12 mouse cellular contexts compared by ENCODE assay signal in the genomic region with DNA sequence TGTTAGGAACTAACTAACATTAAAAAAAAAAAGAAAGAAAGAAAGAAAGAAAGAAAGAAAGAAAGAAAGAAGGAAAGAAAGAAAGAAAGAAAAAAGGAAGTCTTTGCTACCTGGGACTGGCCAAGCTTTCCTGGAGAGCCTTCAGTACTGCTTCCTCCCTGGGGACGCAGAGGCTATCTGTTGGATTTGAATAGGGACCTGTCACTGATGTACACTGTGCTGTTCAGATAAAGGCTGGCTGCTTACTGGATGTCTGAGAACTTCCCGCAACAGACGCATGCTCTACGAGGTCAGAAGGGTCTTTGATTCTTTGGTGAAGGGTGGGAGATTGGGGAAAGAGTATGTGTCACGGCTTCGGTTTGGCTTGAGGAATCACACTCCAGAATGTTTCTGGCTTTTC.
DNase-seq lines count a peak whose midpoint lies in the region; ATAC-seq and TF ChIP-seq lines count a peak whose summit lies in the region.
"Had no signal": no experiment of that assay in that cellular context is flagged by ENCODE, and none has a peak within 500 bp of the region (broad histone marks: within the 10 kb centered on the region; RNA-seq: fewer than 3 reads in every experiment).

No protein-coding gene starts in this region.

- DNase-seq in gastrocnemius, adult 2 months = no peak
- DNase-seq in gastrocnemius, postnatal 25 days = no peak
- no peak for DNase-seq in lung, postnatal 10 days
- peak; percentile 61 to 68 for DNase-seq in kidney, postnatal 25 days
- DNase-seq in spleen, adult 12 weeks (ENCODE audit: low spot score) = no peak
- no peak for DNase-seq in ovary, postnatal 10 days (ENCODE audit: low spot score)
- DNase-seq: cerebellum, adult 9-10 months; left cerebral cortex, postnatal 4 days; liver, postnatal 0 days; retina, postnatal 1 day had no signal

- H3K4me1 ChIP-seq in lung, embryonic 15.5 days = peaks cover 25% of the 10 kb centered on the region
- peaks cover 10% of the 10 kb centered on the region for H3K4me1 ChIP-seq in heart, embryonic 16.5 days (ENCODE audit: control insufficient read depth, insufficient read depth, low read length)

- no peak for TF ChIP-seq CTCF in gastrocnemius, adult 2 months (IDR thresholded peaks at IDR 0.05)

- H3K36me3 ChIP-seq in lung, embryonic 15.5 days = no peaks in the 10 kb centered on the region
- no peaks in the 10 kb centered on the region for H3K36me3 ChIP-seq in heart, embryonic 16.5 days (ENCODE audit: control insufficient read depth, insufficient read depth)

- H3K9ac ChIP-seq in lung, embryonic 15.5 days = no peak overlapping the region
- peak overlapping the region; percentile 38; the same call in 1 of the 2 replicates for H3K9ac ChIP-seq in heart, embryonic 16.5 days (ENCODE audit: low read length)
- H3K9ac ChIP-seq: liver, postnatal 0 days had no signal

- H3K4me3 ChIP-seq in gastrocnemius, adult 2 months = peak overlapping the region; percentile 69
- H3K4me3 ChIP-seq in lung, embryonic 15.5 days = no peak overlapping the region
- H3K4me3 ChIP-seq in heart, embryonic 16.5 days (ENCODE audit: low read length) = peak overlapping the region; percentile 43

- no peak for ATAC-seq in lung, embryonic 15.5 days (ENCODE audit: borderline replicate concordance, extremely low read depth, low FRiP score, low TSS enrichment)
- no peak; the same call in 1 of the 2 replicates for ATAC-seq in heart, embryonic 16.5 days (replicated peaks; ENCODE audit: extremely low read depth, insufficient read depth, low FRiP score)
- ATAC-seq: liver, postnatal 0 days had no signal

- H3K9me3 ChIP-seq in lung, embryonic 15.5 days = no peaks in the 10 kb centered on the region
- no peaks in the 10 kb centered on the region for H3K9me3 ChIP-seq in heart, embryonic 16.5 days (replicated peaks; ENCODE audit: control insufficient read depth, low read length)

- H3K4me2 ChIP-seq in lung, embryonic 15.5 days = peak overlapping the region; percentile 38
- peak overlapping the region; percentile 59 for H3K4me2 ChIP-seq in heart, embryonic 16.5 days (ENCODE audit: low read depth, low read length)

- intact Hi-C loops in gastrocnemius, adult 2 months (cut with DNase I) = loop anchor here (5.0 kb wide), 1 partner anchor 38 kb away; no protein-coding TSS in a partner anchor

- 62% methylated on average over 6 of the region's 6 CpGs for WGBS in lung, embryonic 15.5 days
- 35% methylated on average over 6 of the region's 6 CpGs for WGBS in heart, embryonic 16.5 days

- no peaks in the 10 kb centered on the region for H3K27me3 ChIP-seq in lung, embryonic 15.5 days
- no peaks in the 10 kb centered on the region for H3K27me3 ChIP-seq in heart, embryonic 16.5 days (ENCODE audit: control insufficient read depth, insufficient read depth, low read length)

- H3K27ac ChIP-seq in gastrocnemius, adult 2 months = peak overlapping the region; percentile 82
- H3K27ac ChIP-seq in lung, embryonic 15.5 days = peak overlapping the region; percentile 75
- peak overlapping the region; percentile 58 for H3K27ac ChIP-seq in heart, embryonic 16.5 days (ENCODE audit: low read length)

Comparison
In these comparisons a context has a peak if more than half of its experiments do, and no peak if none do; other contexts are left out.
1. DNase-seq: peak in kidney, postnatal 25 days (2 of 2); none in gastrocnemius, adult 2 months (single experiment), gastrocnemius, postnatal 25 days (single experiment), lung, postnatal 10 days (single experiment), spleen, adult 12 weeks (single experiment) and ovary, postnatal 10 days (single experiment).
2. Peak in every context shown above with its lines, with median percentiles within 50 percentile points of each other: H3K27ac ChIP-seq.